Mouse (Mus musculus): ENCODE data around the gene Dnaaf3. TPM values are rescaled to one million over a fixed set of nuclear protein-coding genes. Genes with fewer than 3 reads are reported as not detected.

Dnaaf3 gene
- polyA plus RNA-seq, 1 experiment from 2014 or later, result 2.9 TPM

- Histone ChIP-seq H3K4me1 (peaks cover 28% of the 10 kb centered on the region), H3K4me3 (replicated peaks) (no peak overlapping the region), H3K9ac (no peak overlapping the region), H3K36me3 (replicated peaks) (no peaks in the 10 kb centered on the region), H3K27ac (no peak overlapping the region), H3K9me3 (no peaks in the 10 kb centered on the region), H3K4me2 (no peak overlapping the region), H3K27me3 (peaks cover 9% of the 10 kb centered on the region)
- no peak for ATAC-seq (ENCODE audit: low FRiP score)
- WGBS, result 52% methylated on average over 6 of the region's 6 CpGs
Observed at GRCm38 (mm10) chr7:4515853-4516252, 16.4 kb downstream of the Dnaaf3 start.

DNA sequence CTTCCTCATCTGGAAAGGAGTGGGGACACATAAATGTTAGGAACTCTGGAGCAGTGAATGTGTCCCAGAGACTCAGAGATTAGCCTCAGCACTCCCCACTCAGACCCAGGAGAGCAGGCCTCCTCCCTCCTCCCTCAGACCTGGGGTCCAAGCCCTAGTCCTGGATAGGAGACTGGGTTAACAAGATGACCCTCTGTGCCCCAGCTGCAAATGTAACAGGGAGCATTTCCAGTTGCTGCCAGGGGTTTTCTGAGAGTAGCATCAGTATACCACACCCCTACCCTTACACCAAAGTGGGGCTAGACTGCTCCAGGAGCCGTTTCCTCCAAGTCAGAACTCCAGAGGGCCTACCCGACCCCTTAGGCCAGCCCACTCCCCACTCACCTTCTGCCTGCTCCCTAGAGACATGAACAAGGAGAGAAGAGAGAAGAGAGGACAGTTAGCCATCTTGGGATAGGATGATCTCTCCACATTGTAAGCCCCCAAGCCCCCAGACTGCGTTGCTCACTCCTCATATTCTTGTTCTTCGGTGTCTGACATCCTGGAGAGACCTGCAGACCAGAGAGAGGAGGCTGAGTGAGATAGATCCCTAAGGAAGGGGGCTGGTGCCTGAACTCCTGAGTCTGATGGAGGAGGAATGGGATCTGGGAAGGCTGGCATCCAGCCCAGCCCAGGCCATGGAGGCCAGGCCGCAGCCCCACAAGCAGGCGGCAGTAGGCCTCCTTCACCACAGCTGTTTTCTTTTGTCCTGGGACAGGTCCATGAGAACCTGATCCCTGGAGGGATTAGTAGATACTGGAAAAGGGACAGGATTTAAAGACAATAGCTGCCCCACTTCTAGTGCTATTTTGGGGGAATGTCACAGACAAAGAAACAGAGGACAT is 18.2 kb downstream of the Dnaaf3 start:
- H3K4me1 ChIP-seq, result peaks cover 37% of the 10 kb centered on the region
- H3K27me3 ChIP-seq, result peaks cover 4% of the 10 kb centered on the region; the same call in 1 of the 2 replicates
- WGBS, result 51% methylated on average over 6 of the region's 6 CpGs
- ATAC-seq (ENCODE audit: low FRiP score), result no peak
- H3K36me3 ChIP-seq (replicated peaks), result no peaks in the 10 kb centered on the region
- H3K9me3 ChIP-seq, result no peaks in the 10 kb centered on the region
- H3K9ac ChIP-seq, result no peak overlapping the region
- no peak overlapping the region for H3K4me2 ChIP-seq
- H3K27ac ChIP-seq, result no peak overlapping the region
- no peak overlapping the region for H3K4me3 ChIP-seq (replicated peaks)

DNA sequence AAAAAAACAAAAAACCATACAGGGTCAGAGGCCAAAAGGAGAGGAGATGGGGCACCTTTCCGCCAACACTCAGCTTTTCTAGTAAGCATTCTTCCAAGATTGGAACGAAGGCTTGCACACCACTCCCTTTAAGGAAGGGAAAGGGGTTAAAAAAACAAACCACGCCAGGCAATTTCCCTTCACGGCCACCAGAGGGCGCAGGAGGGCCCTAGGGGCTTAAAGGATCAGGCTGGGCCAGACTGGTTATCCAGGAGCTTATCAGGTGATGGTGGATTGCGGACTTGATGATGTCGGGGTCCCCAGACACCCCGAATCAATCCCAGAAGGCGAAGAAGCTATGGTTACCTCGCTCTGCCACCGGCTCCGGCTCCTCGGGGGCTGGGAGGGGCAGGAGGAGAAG is 19.0 kb downstream of the Dnaaf3 start:
- no peak overlapping the region for H3K4me2 ChIP-seq
- ATAC-seq (ENCODE audit: low FRiP score), result no peak
- 42% methylated on average over 13 of the region's 13 CpGs for WGBS
- no peak overlapping the region for H3K27ac ChIP-seq
- H3K27me3 ChIP-seq, result peaks cover 11% of the 10 kb centered on the region; the same call in 1 of the 2 replicates
- peaks cover 37% of the 10 kb centered on the region for H3K4me1 ChIP-seq
- H3K4me3 ChIP-seq (replicated peaks), result no peak overlapping the region
- no peaks in the 10 kb centered on the region for H3K9me3 ChIP-seq
- no peak overlapping the region for H3K9ac ChIP-seq
- no peaks in the 10 kb centered on the region for H3K36me3 ChIP-seq (replicated peaks)

- 83% methylated on average over 8 of the region's 8 CpGs for WGBS
- ATAC-seq (ENCODE audit: low FRiP score), result no peak
- H3K9me3 ChIP-seq, result no peaks in the 10 kb centered on the region
Observed at GRCm38 (mm10) chr7:4511489-4512224, 20.6 kb downstream of the Dnaaf3 start.

GRCm38 (mm10) chr7:4509863-4510608 is 22.2 kb downstream of the Dnaaf3 start:
- ATAC-seq (ENCODE audit: low FRiP score), result peak; percentile 77
- WGBS, result 17% methylated on average over 24 of the region's 24 CpGs

More at GRCm38 (mm10) chr7:4511489-4512224, 20.6 kb downstream of the Dnaaf3 start:
- H3K27ac ChIP-seq, result no peak overlapping the region
- peaks cover 35% of the 10 kb centered on the region for H3K4me1 ChIP-seq
- H3K27me3 ChIP-seq, result peaks cover 11% of the 10 kb centered on the region; the same call in 1 of the 2 replicates
- H3K36me3 ChIP-seq (replicated peaks), result no peaks in the 10 kb centered on the region
- no peak overlapping the region for H3K4me2 ChIP-seq
- H3K4me3 ChIP-seq (replicated peaks), result no peak overlapping the region
- no peak overlapping the region for H3K9ac ChIP-seq

DNA sequence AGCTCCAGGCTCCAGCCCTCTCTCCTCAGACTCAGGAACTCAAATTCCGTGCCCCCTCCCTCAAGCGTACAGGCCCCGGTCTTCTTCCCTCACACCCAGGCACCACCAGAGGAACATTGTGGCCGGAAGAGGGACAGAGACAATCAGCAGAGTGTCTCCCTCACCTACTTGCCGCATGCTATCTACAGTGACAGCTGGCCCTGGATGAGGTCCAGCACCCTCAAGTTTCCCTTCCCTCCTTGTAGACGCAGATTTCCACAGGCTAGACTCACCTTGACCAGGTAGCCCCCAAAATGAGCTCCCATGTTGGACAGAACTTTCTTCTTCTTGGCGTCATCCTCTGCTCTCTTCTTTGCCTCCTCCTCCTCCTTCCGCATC is 23.5 kb downstream of the Dnaaf3 start:
- no peak overlapping the region for H3K4me3 ChIP-seq (replicated peaks)
- H3K4me1 ChIP-seq, result peaks cover 14% of the 10 kb centered on the region
- 91% methylated on average over 8 of the region's 8 CpGs for WGBS
- no peaks in the 10 kb centered on the region for H3K36me3 ChIP-seq (replicated peaks)
- no peak overlapping the region for H3K9ac ChIP-seq
- no peak for ATAC-seq (ENCODE audit: low FRiP score)
- H3K27me3 ChIP-seq, result peaks cover 11% of the 10 kb centered on the region; the same call in 1 of the 2 replicates
- H3K27ac ChIP-seq, result no peak overlapping the region
- no peak overlapping the region for H3K4me2 ChIP-seq
- H3K9me3 ChIP-seq, result no peaks in the 10 kb centered on the region

More at GRCm38 (mm10) chr7:4509863-4510608, 22.2 kb downstream of the Dnaaf3 start:
- H3K4me2 ChIP-seq, result 0 out of 2 replicates have a peak overlapping the region, but pooled peaks have one; percentile 13
- 0 out of 2 replicates have a peak overlapping the region, but pooled peaks have one; percentile 56 for H3K27ac ChIP-seq
- no peaks in the 10 kb centered on the region for H3K9me3 ChIP-seq
- H3K36me3 ChIP-seq (replicated peaks), result no peaks in the 10 kb centered on the region
- H3K27me3 ChIP-seq, result peaks cover 11% of the 10 kb centered on the region; the same call in 1 of the 2 replicates
- H3K4me3 ChIP-seq (replicated peaks), result no peak overlapping the region
- no peak overlapping the region for H3K9ac ChIP-seq
- peaks cover 24% of the 10 kb centered on the region for H3K4me1 ChIP-seq

DNA sequence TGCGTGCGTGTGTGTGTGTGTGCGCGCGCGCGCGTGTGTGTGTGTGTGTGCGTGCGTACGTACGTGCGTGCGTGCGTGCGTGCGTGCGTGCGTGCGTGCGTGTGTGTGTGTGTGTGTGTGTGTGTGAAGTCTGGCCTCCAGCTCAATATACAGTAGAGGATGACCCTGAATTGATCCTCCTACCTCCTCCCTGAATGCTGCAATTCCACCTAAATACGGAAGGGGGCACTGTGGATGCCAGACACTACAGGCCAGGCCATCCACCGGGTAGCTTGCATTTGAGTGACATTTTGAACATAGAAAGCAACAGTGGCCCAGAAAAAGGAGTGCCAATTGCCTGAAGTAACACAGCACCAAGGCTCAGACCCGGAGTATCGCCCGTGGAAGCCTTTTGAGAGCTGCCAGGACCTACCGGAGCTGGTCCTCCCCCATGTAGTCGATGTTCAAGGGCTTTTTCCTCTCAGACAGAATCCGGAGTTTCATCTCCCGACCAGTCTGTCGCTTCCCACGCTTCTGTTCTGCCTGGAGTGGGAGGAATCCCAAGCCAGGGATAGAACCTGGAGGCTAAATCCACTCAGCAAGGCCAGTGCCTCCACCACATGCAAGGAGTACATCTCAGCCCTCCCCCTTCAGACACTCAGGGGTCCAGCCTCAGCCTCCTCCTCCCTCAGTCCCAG is 24.1 kb downstream of the Dnaaf3 start:
- Histone ChIP-seq H3K4me2 (no peak overlapping the region), H3K4me3 (replicated peaks) (no peak overlapping the region), H3K9ac (no peak overlapping the region), H3K27ac (no peak overlapping the region), H3K36me3 (replicated peaks) (no peaks in the 10 kb centered on the region), H3K9me3 (no peaks in the 10 kb centered on the region), H3K4me1 (peaks cover 14% of the 10 kb centered on the region), H3K27me3 (peaks cover 11% of the 10 kb centered on the region; the same call in 1 of the 2 replicates)
- 75% methylated on average over 30 of the region's 32 CpGs for WGBS
- no peak for ATAC-seq (ENCODE audit: low FRiP score)

- ATAC-seq (ENCODE audit: low FRiP score), result no peak
- peaks cover 17% of the 10 kb centered on the region for H3K4me1 ChIP-seq
- no peaks in the 10 kb centered on the region for H3K36me3 ChIP-seq (replicated peaks)
- H3K9ac ChIP-seq, result no peak overlapping the region
- no peak overlapping the region for H3K27ac ChIP-seq
- H3K4me2 ChIP-seq, result no peak overlapping the region
- H3K27me3 ChIP-seq, result peaks cover 11% of the 10 kb centered on the region; the same call in 1 of the 2 replicates
- no peak overlapping the region for H3K4me3 ChIP-seq (replicated peaks)
- H3K9me3 ChIP-seq, result no peaks in the 10 kb centered on the region
- 67% methylated on average over 3 of the region's 4 CpGs for WGBS
Observed at GRCm38 (mm10) chr7:4507220-4507619, 25.0 kb downstream of the Dnaaf3 start.

GRCm38 (mm10) chr7:4504646-4505435 is 27.4 kb downstream of the Dnaaf3 start:
- no peak overlapping the region for H3K4me2 ChIP-seq
- WGBS, result 66% methylated on average over 11 of the region's 11 CpGs
- H3K9ac ChIP-seq, result no peak overlapping the region

GRCm38 (mm10) chr7:4503858-4504257 is 28.4 kb downstream of the Dnaaf3 start:
- Histone ChIP-seq H3K4me2 (no peak overlapping the region), H3K27ac (no peak overlapping the region), H3K36me3 (replicated peaks) (no peaks in the 10 kb centered on the region), H3K4me3 (replicated peaks) (no peak overlapping the region), H3K27me3 (peaks cover 5% of the 10 kb centered on the region; the same call in 1 of the 2 replicates), H3K9me3 (no peaks in the 10 kb centered on the region), H3K9ac (no peak overlapping the region), H3K4me1 (peaks cover 25% of the 10 kb centered on the region)
- no peak for ATAC-seq (ENCODE audit: low FRiP score)
- WGBS, result 82% methylated on average over 5 of the region's 5 CpGs

More at GRCm38 (mm10) chr7:4504646-4505435, 27.4 kb downstream of the Dnaaf3 start:
- no peaks in the 10 kb centered on the region for H3K9me3 ChIP-seq
- no peak overlapping the region for H3K4me3 ChIP-seq (replicated peaks)
- H3K27me3 ChIP-seq, result peaks cover 11% of the 10 kb centered on the region; the same call in 1 of the 2 replicates
- ATAC-seq (ENCODE audit: low FRiP score), result no peak
- peaks cover 19% of the 10 kb centered on the region for H3K4me1 ChIP-seq
- H3K36me3 ChIP-seq (replicated peaks), result no peaks in the 10 kb centered on the region
- no peak overlapping the region for H3K27ac ChIP-seq

- Histone ChIP-seq H3K36me3 (replicated peaks) (no peaks in the 10 kb centered on the region), H3K9ac (no peak overlapping the region), H3K27ac (no peak overlapping the region), H3K27me3 (no peaks in the 10 kb centered on the region), H3K4me3 (replicated peaks) (no peak overlapping the region), H3K4me2 (no peak overlapping the region), H3K9me3 (no peaks in the 10 kb centered on the region), H3K4me1 (peaks cover 32% of the 10 kb centered on the region)
- no peak for ATAC-seq (ENCODE audit: low FRiP score)
- 76% methylated on average over 4 of the region's 4 CpGs for WGBS
Observed at GRCm38 (mm10) chr7:4503100-4503499, 29.2 kb downstream of the Dnaaf3 start.

Measured in forebrain, embryonic 12.5 days (tissue).